Mouse (Mus musculus): ENCODE data around the gene Lrmda.
A peak's percentile ranks its signal among the peaks of the same experiment; 100 is the strongest.

The Lrmda gene

DNA sequence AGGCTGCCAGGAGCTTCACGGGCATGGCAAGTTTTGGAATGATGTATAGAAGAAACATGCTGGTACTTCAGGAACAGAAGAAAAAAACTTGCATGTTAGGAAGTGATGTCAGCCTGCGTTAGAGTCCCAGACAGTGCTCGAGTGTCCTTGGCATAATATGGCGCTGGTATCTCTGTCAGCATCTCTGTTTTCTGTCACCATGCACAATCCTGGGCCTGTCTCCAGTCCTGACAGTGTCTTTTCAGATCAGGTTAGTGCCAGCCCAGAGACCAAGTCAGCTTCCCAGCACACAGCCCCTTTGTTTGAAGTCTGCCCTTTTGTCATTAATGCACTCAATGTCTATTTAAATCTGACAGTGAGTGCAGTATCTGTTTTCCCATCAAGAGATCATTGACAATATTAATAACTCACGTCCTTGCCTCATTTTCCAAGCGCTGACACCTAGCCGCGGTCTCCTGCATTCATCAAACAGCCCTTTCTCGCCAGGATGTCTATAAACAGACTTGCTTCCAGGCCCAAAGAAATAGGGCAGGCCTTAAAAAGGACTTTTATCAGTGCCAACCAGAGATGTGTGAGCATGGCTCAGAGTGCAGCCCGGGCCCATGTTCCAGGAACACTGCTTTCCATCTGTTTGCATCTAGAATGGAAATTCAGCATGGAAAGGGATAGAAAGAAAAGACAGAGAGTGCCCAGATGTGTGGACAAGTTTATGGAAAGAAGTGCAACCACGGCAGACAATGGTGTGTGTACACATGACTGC lies 1033.5 kb downstream of the Lrmda start:
- DNase-seq (ENCODE audit: low read depth, low spot score), result no peak

DNA sequence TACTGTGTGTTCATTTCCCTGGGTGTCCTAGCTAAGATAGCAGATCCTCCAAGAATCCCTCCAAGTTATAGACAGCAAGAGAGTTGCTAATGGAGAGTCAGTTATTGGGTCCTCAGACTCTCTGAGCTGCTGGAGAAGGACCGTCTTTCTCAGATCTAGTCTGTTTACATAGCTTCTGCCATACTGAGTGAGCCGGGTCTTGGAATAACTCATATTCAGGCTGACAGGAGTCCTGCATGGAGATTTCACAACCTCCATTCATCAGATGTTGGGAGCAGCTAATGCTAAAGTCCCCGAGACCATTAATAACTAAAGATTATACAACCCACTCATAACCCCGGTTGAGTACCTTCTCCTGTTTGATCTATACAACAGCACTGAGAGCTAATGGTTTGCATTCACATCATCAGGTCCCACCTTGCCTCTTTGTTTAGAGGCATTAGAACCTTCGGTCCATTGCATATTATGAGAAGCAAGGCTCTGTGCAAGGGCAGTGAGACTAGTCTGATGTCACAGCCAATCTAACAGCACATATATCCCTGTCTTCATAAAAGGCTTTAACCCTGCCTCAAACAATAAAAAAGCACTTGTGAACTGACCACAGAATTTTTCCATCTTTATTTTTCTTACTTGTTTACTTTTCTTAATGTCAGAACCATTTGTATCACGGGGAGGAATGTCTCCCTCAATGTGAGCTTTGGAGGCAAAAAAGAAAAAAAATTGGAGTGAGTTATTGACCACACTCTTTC lies 1037.9 kb downstream of the Lrmda start:
- DNase-seq (ENCODE audit: low read depth, low spot score), result no peak

DNA sequence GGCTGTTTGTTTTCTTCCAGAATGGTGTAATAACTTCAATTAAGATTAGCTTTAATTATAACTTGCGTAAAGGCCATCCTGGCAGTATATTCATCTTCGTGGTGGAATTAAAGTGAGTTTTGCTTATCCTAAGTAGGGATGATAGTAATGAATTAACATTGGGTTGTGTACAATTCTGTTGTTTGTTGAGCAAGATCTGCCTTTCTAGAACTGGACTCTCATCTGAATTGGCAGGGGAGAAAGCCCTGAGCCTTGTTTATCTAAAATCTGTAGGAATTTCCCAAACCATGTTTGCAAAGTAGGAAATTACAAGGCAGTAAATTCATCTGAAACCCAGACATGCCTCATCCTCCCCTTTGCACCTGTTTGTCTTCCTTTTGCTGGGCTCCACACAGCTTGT lies 1038.5 kb downstream of the Lrmda start:
- DNase-seq (ENCODE audit: low read depth, low spot score), result no peak

DNA sequence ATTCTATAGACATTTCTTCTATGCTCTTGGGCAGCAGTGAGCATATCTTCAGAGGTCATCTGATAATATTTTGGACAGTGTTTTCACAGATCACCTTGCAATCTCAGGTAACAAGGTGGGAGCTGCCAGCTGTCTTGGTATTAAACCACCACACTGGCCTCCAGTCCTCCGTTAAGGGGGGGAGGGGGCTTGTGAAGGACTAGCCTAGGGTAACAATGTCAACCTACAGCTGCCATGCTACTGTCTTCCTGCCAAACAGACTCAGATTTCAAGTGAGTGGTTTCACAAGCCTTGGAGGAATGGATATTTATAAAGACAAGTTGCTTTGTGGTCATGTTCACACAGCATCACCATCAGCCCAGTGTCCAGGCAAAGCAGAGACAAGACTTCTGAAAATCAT lies 1059.2 kb downstream of the Lrmda start:
- no peak for DNase-seq (ENCODE audit: low read depth, low spot score)

DNA sequence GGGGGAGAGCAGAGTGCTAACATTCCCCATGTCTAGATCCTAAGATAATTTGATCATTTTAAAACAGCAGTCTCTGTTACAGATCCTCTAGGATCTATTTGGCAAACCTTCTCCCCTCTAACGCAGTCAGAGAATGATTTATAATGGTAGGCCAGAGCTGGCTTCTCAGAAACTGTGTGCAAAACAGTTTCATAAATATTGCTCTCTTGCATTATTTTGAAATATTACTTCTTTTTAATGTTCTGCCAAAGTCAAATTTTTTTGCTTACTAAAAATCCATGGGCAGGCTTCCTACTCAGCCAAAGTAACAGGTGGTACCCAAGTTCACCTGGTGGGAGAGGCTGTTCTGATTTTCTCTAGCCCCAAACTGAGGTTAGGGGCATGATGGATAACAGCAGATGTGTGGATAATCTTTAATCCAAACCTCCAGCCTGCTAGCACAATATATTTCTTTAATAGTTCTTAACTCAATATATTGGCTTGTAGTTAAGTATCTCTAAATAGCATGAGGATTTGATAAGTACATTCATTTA lies 1064.8 kb downstream of the Lrmda start:
- peak; percentile 13 for DNase-seq (ENCODE audit: low read depth, low spot score)

DNA sequence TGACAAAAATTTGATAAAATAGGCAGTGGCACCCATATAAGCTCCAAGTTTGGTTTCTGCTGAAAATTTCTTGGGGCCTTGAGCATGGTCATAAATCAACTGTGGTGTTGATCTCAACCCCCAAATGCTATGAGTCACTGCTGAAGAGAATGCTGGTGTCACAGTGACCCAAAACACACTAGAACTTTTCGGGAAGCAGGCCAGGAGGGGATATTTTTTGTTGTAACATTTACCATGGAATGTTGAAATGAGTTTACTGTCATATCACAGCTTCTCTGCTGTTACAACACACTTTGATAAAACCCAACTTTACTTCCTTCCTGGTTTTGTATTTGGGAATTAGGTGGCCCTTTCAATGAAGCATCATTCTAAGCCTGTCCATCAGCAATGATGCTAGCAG lies 1065.3 kb downstream of the Lrmda start:
- DNase-seq (ENCODE audit: low read depth, low spot score), result peak; percentile 32

DNA sequence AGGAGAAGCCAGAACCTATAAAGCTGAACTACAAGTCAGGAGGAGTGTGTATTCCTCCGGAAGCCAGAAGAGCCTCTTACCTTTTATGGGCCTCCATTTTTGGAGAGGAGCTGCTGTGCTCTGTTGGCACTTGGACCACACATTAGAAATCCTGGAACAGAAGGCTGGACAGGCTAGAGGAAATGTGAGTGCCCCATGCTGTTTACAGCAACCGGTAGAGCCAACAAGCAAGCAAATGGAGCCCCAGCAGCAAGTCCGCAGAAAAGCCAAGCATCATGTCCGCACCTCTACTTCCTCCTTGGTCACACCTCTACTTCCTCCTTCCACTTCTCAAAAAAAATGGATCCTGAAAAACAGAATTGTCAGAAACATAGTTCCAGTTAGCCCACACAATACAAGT lies 1073.8 kb downstream of the Lrmda start:
- no peak for DNase-seq (ENCODE audit: low read depth, low spot score)

DNA sequence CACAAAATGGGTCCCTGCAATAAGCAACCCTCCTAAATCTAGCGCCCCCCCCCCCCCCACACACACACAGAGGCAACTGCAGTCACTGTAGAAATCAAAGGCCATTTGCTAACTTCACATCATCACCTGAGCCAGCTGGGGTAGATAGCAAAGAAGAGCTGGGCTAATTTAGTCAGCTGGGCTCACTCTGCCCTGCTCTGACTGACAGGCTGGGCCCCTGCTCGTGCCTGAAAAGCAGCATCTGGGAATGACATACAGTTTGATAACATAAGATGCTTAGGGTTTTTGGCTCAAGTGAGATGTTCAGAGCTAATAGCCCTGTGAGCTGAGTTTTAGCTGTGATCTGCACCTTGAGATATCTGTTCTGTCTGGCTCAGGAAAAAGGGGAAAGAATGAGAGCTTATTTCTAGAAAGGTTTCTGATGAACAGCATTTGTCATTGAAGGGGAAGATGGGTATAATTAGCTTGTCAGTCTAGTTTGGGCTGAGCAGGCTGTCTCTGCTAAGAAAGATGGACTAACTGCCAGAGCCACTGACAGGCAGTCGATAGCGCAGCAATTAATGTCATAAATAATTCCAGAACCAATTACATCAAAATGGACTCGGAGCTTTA lies 1075.1 kb downstream of the Lrmda start:
- DNase-seq (ENCODE audit: low read depth, low spot score), result no peak

DNA sequence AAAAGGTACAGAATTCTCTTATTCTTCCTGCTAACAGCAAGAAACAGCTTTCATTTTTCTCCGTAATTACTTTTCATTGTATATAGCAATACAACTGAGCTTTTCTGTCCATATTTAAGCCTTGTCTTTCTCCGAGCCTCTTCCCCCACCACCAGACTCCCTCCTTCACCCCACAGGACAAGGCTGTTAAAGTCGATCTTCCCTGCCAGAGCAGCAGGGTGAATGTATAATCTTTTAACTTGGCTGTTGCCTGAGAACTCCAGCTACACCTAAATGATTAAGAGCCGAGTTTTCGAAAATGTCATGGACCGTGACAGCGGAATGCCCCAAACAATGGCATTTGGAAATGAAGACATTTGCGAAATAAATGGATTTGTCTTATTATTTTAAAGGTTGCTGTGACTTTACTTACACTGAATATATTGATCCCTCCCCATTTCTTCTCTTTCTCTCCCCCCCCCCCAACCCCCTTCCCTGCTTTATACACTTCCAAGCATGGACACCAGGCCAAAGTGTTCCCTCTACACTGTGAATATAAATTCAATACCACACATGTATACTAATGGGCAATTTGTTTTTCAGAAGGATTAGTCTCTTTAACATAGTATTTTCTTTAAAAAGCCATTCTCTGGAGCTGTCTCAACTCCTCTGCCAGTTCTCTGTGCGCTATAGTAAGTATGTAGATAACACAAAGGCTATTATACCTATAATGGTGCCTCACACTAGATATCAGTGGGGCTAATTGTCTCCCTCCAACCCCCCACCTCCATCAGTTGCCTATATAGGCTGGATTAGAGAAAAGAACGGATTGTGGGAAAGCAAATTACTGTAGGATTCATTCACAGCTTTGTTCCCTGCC lies 1075.9 kb downstream of the Lrmda start:
- no peak for DNase-seq (ENCODE audit: low read depth, low spot score)

DNA sequence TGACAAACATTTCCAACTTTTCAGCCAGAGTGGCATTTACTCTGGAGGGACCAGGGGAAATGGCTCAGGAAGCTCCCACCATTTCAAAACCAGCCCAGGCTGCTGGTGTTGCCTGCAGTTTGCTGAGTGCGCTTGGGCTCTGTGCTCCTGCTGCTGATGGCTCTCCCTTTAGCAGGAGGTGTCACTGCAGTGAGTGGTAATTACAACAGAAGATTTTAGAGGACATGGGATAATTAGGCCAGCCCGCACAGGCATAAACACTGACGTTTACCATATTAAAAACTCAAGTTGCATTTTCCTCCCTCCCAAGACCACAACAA lies 1076.5 kb downstream of the Lrmda start:
- DNase-seq (ENCODE audit: low read depth, low spot score), result no peak

DNA sequence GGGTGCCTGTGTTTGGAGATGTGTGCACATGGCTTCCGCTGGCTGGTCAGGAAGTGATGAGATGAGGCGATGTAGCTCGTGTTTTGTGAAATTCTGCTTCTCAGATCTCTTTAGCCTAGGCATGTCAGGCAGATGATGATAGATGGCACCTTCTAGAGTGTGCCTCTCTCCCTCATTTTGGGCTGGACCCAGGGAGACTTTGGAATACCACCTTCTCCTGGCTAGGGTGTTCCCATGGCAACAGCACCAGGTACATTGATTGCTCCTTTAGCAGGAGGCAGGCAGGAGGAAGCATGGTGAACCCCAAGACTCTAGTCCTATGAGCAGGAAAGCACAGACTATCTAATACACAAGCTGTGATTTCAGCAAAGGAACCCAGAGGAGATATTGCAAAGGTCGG lies 1076.9 kb downstream of the Lrmda start:
- no peak for DNase-seq (ENCODE audit: low read depth, low spot score)
